Mouse (Mus musculus) liver, embryonic 14.5 days (tissue): ENCODE results near the gene Gm10282. TPM values are rescaled to one million over a fixed set of nuclear protein-coding genes. Genes with fewer than 3 reads are reported as not detected.

Experiments used
- ATAC-seq: fragments of 200-750 bp; cut with Nextera tagmentation; 2 replicates; pipeline ENCODE4 v1.8.0; 2017; ENCODE audit warnings: moderate number of reproducible peaks, mild to moderate bottlenecking, moderate library complexity; ENCODE audit not compliant: insufficient read depth
- DNase-seq, 3 experiments: peaks; one replicate each; pipeline ENCODE4 v3.0.0-alpha.2; 2012 to 2013; ENCODE audit warnings: low read depth in 3 of 3, low spot score in 3 of 3
- H3K27ac ChIP-seq: fragments of 300-500 bp; sonication (generic); 2 replicates; pipeline ENCODE4 v1.5.1; 2014; ENCODE audit warnings: moderate library complexity, mild to moderate bottlenecking, control low read depth, inconsistent platforms
- H3K27me3 ChIP-seq: fragments of 300-500 bp; sonication (generic); 2 replicates; pipeline ENCODE4 v1.6.1; 2014; ENCODE audit warnings: mild to moderate bottlenecking, low read length, moderate library complexity; ENCODE audit not compliant: control insufficient read depth, insufficient read depth
- H3K36me3 ChIP-seq: fragments of 300-500 bp; sonication (generic); replicated peaks from 2 replicates; pipeline ENCODE4 v1.6.1; 2014; ENCODE audit warnings: low read depth; ENCODE audit not compliant: control insufficient read depth, insufficient read depth
- H3K4me1 ChIP-seq, 2 experiments: fragments of 200-500 bp in 1 of 2; fragments of 300-500 bp in 1 of 2; sonication (generic) in 1 of 2; replicated peaks; 2 replicates each; pipeline ENCODE4 v1.6.1; 2012 to 2014; ENCODE audit warnings: antibody characterized with exemption in 1 of 2, inconsistent platforms in 1 of 2, low read length in 1 of 2; ENCODE audit not compliant: control insufficient read depth in 2 of 2, insufficient read depth in 2 of 2
- H3K4me2 ChIP-seq: fragments of 300-500 bp; sonication (generic); 2 replicates; pipeline ENCODE4 v1.6.1; 2014; ENCODE audit warnings: low read depth, mild to moderate bottlenecking, control low read depth, moderate library complexity
- H3K4me3 ChIP-seq, 2 experiments: fragments of 200-500 bp in 1 of 2; fragments of 300-500 bp in 1 of 2; sonication (generic) in 1 of 2; 2 replicates each; pipeline ENCODE4 v1.5.1; 2012 to 2014; ENCODE audit warnings: low read depth in 2 of 2, low read length in 2 of 2, mild to moderate bottlenecking in 2 of 2, control low read depth in 1 of 2, inconsistent platforms in 1 of 2, moderate library complexity in 1 of 2; ENCODE audit not compliant: insufficient read depth in 1 of 2
- H3K9ac ChIP-seq: fragments of 300-500 bp; sonication (generic); replicated peaks from 2 replicates; pipeline ENCODE4 v1.6.1; 2014; ENCODE audit warnings: mild to moderate bottlenecking, control low read depth, moderate library complexity
- H3K9me3 ChIP-seq: fragments of 300-500 bp; sonication (generic); 2 replicates; pipeline ENCODE4 v1.6.1; 2016; ENCODE audit warnings: low read length, mixed read lengths; ENCODE audit not compliant: control insufficient read depth
- CTCF ChIP-seq: IDR thresholded peaks from 2 replicates; pipeline ENCODE4 v1.5.1; 2016; ENCODE audit warnings: antibody characterized with exemption, low read depth, control low read depth
- EP300 ChIP-seq: IDR thresholded peaks from 2 replicates; pipeline ENCODE4 v1.6.1; 2016; ENCODE audit warnings: antibody characterized with exemption, low read depth
- WGBS: fragments of 180-500 bp; shearing (Covaris S2); extraction: QIAGEN DNeasy Blood & Tissue Kit; methylation state at CpG from one replicate; pipeline ENCODE4 v1.1.7; 2014; ENCODE audit not compliant: insufficient replicate concordance; 5-methylcytosine and 5-hydroxymethylcytosine counted together
- polyA plus RNA-seq, 2 experiments: library from polyadenylated mRNA; depleted of rRNA in 1 of 2; stranded (reverse) in 1 of 2; unstranded in 1 of 2; fragments of >200 nt; fragmentation: Nextera tagmentation in 1 of 2; extraction: Ambion mirVana in 1 of 2; gene quantifications; 2 replicates each; pipeline versions ENCODE4 v1.2.1 to v1.2.3; 2012 to 2014

Gene Gm10282
- polyA plus RNA-seq, 2 experiments, result 7.3 to 7.4 TPM

DNA sequence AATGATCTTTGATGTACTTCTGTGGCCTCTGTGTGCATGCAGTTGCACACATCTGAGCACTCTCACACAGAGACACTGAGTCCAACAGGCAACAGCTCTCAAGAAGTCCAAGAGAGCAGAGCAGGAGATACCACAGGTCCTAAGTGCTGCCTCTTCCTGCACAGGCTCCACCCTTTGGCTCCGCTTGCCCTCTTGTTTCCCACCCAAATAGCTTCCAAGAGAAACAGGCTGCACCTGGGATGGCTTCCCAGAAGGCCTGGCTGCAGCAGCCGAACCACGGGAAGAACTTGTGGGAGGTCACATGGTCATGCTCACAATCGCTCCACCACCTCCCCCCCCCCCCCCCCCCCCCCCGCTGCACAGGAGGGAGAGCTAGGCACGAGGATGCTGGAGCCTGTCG lies 39.7 kb downstream of the Gm10282 start:
- Histone ChIP-seq H3K4me2 (no peak overlapping the region), H3K9me3 (no peaks in the 10 kb centered on the region), H3K9ac (no peak overlapping the region), H3K27me3 (no peaks in the 10 kb centered on the region), H3K4me1 (peaks cover 0 to 11% of the 10 kb centered on the region in 2 experiments; a peak in 1 of 4 replicates), H3K27ac (no peak overlapping the region), H3K4me3 (no peak overlapping the region), H3K36me3 (no peaks in the 10 kb centered on the region)
- ATAC-seq (no peak), DNase-seq (no peak)
- no peak for TF ChIP-seq EP300
- TF ChIP-seq CTCF, result no peak
- 36% methylated on average over 6 of the region's 7 CpGs for WGBS

DNA sequence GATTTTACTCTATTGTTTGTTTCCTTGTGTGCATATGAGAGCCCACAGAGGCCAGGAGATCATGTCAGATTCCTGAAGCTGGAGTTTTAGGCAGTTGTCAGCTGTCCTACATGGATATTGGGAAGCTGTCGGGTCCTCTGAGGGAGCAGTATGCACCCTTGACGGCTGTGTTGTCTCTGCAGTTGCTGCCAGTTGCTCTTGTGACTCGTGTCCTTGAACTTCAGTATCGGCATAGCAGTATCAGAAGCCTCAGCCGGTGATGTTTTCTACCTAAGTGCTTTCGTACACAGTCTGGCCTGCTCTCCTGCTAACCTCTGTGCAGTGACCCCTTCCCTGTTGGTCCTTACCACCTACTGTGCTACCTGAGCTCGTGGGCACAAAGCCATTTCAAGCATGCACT lies 41.6 kb downstream of the Gm10282 start:
- H3K27me3 ChIP-seq, result no peaks in the 10 kb centered on the region
- H3K36me3 ChIP-seq, result no peaks in the 10 kb centered on the region
- no peaks in the 10 kb centered on the region for H3K9me3 ChIP-seq
- H3K27ac ChIP-seq, result no peak overlapping the region
- ATAC-seq (no peak), DNase-seq (no peak)
- no peak overlapping the region for H3K4me3 ChIP-seq
- TF ChIP-seq EP300, result no peak
- no peak for TF ChIP-seq CTCF
- H3K9ac ChIP-seq, result no peak overlapping the region
- H3K4me2 ChIP-seq, result no peak overlapping the region
- peaks cover 0 to 4% of the 10 kb centered on the region in 2 experiments; a peak in 1 of 4 replicates for H3K4me1 ChIP-seq
- WGBS, result 64% methylated on average over 7 of the region's 7 CpGs

DNA sequence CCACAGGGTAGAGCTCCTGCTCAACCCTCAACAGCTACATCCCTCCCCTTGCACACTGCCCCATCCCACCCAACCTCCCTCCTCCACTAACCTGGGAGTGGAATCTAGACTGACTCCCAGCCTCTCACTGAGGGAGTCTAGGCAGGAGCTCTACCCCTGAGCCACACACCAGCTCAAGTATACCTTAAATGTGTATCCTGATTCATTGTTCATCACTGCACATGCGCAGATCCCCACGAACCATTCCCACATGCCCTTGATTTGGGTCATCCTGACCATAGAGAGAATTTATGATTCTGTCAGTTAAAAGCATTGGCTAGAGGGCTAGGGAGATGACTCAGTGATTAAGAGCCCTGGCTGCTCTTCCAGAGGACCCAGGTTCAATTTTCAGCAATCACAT lies 42.3 kb downstream of the Gm10282 start:
- WGBS, result 71% methylated on average over 2 of the region's 2 CpGs
- Histone ChIP-seq H3K27me3 (no peaks in the 10 kb centered on the region), H3K4me3 (no peak overlapping the region), H3K9me3 (no peaks in the 10 kb centered on the region), H3K4me2 (no peak overlapping the region), H3K9ac (no peak overlapping the region), H3K27ac (no peak overlapping the region), H3K36me3 (no peaks in the 10 kb centered on the region), H3K4me1 (no peaks in the 10 kb centered on the region)
- ATAC-seq (no peak), DNase-seq (no peak)
- TF ChIP-seq CTCF (no peak), EP300 (no peak)

DNA sequence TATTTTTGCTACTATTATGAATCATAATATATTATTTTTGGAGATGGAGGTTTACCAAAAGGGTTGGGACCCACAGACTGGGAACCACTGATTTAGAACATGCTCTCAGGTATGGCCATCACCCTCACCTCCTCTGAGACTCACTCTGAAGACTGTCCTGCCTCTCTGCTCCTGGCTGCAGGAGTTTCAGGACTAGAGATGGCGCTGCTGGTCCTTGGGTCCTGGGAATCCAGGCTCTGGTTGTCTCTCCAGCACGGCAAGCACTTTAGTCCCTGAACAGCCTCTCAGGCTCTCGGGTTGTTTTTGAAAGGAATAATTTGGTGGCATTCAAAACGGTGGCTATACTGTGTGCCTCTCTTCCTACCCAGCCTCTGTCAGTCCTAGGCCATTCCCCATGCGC lies 43.2 kb downstream of the Gm10282 start:
- Histone ChIP-seq H3K36me3 (no peaks in the 10 kb centered on the region), H3K4me2 (no peak overlapping the region), H3K27ac (no peak overlapping the region), H3K27me3 (no peaks in the 10 kb centered on the region), H3K9me3 (no peaks in the 10 kb centered on the region), H3K9ac (no peak overlapping the region), H3K4me3 (no peak overlapping the region), H3K4me1 (no peaks in the 10 kb centered on the region)
- 56% methylated on average over 5 of the region's 5 CpGs for WGBS
- DNase-seq (no peak), ATAC-seq (no peak)
- TF ChIP-seq EP300, result no peak
- TF ChIP-seq CTCF, result peak; percentile 42; the same call in 1 of the 2 replicates

DNA sequence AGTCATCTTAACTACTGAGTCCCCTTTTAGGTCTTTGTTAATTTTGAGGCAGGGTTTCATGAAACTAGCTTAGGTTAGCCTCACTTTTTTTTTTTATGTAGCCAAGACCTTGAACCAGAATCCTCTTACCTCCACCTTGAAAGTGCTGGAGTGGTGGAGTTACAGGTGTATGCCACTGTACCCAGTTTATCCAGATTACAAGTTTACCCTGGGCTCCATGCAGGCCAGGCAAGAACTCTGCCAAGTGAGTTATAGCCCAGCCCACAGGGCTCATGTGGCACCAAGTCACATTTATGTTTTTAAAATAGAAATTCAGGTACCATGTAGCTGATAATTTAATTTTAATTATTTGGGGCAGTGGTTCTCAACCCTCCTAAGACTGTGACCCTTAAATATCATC lies 43.6 kb downstream of the Gm10282 start:
- Histone ChIP-seq H3K9ac (no peak overlapping the region), H3K27ac (no peak overlapping the region), H3K4me1 (no peaks in the 10 kb centered on the region), H3K27me3 (no peaks in the 10 kb centered on the region), H3K36me3 (no peaks in the 10 kb centered on the region), H3K4me3 (no peak overlapping the region), H3K9me3 (no peaks in the 10 kb centered on the region), H3K4me2 (no peak overlapping the region)
- no peak for DNase-seq
- TF ChIP-seq CTCF (no peak), EP300 (no peak)
- ATAC-seq, result no peak
